Mouse (Mus musculus) T-helper 2 cell (primary cell): ENCODE measurements around the gene Adgrg6.

Source experiments
- in situ Hi-C: fragments of 300-600 bp; cut with MboI, MseI; formaldehyde crosslinking; loops from one replicate; pipeline ENCODE4 v1.15.1; 2025; ENCODE audit warnings: high pct_unique_total_duplicates

Adgrg6 gene

GRCm38 (mm10) chr10:14544941-14545717 lies at the start of gene Adgrg6:
Gene Adgrg6 (minus strand): TSS chr10:14545659.
- in situ Hi-C loops: no loop called here

- in situ Hi-C loops: no loop called here
Observed at GRCm38 (mm10) chr10:14592215-14592614, 46.8 kb upstream of the Adgrg6 start.

DNA sequence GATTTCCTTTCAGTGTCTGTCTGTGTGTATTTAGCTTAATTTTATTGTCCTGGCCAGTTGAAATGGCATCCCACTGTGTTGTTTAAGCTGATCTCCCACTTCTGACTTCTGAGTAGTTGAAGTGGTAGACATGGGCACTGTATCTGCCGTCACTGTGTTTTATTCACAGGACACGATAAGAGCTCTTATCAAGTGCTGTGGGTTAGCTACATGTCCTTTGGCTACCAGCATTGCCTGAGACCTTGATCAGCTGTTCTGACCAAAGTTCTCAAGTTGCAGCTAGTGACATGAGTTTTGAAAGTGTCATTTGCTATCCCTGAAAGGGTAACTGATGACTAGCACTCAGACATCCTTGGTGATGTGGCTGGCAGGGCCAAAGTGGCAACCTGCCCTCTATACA lies 45.4 kb upstream of the Adgrg6 start:
- in situ Hi-C loops: no loop called here

GRCm38 (mm10) chr10:14589667-14590066 lies 44.2 kb upstream of the Adgrg6 start:
- in situ Hi-C loops: no loop called here

- in situ Hi-C loops: no loop called here
Observed at GRCm38 (mm10) chr10:14583496-14583895, 38.0 kb upstream of the Adgrg6 start.

GRCm38 (mm10) chr10:14574255-14574654 lies 28.8 kb upstream of the Adgrg6 start:
- in situ Hi-C loops: no loop called here

GRCm38 (mm10) chr10:14571143-14571542 lies 25.7 kb upstream of the Adgrg6 start:
- in situ Hi-C loops: no loop called here

DNA sequence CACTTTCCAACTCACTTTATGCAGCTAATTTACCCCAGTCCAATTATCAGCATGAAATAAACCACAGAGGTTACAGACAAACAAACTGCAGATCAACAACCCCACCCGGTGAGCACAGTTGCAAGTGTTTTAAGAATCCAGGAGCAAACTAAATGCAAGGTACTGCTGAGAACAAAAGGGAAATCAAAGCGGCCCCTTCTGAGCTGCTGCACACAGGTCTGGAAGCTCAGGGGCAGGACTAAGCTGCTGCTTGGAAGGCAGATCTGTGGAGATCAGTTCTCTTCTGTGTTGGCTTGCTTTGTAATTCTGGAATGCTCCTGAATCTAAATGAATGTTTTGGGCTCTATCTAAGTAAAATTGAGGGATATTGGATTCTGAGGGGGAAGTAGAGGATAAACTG lies 25.2 kb upstream of the Adgrg6 start:
- in situ Hi-C loops: no loop called here

- in situ Hi-C loops: no loop called here
Observed at GRCm38 (mm10) chr10:14546111-14546551, 672 bp upstream of the Adgrg6 start.

- in situ Hi-C loops: no loop called here
Observed at GRCm38 (mm10) chr10:14544608-14544940, 885 bp downstream of the Adgrg6 start.

DNA sequence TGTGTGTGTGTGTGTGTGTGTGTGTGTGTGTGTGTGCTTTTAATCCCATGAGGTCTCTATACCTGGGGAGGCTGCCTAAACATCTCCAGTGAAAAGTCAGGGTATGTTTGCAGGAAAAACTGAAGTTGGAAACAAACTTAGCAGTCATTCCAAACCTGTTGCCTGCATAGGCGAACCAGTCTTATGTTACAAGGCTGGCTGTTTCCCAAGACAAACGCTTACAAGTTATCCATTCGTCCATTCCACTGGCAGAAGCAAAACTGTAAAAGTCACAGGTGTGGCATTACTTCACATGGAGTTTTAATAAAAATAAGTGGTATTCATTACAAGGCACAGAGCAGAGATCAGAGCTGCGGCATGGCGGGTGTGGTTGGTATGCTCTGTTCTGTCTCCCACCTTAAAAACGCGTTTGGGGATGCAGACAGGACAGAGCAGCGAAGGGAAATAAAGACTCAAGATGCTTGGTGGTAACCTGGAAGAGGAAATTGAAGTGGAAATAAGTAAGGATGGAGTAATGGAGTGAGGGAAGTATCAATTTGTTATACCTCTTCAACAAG lies 1.9 kb downstream of the Adgrg6 start:
- in situ Hi-C loops: no loop called here

DNA sequence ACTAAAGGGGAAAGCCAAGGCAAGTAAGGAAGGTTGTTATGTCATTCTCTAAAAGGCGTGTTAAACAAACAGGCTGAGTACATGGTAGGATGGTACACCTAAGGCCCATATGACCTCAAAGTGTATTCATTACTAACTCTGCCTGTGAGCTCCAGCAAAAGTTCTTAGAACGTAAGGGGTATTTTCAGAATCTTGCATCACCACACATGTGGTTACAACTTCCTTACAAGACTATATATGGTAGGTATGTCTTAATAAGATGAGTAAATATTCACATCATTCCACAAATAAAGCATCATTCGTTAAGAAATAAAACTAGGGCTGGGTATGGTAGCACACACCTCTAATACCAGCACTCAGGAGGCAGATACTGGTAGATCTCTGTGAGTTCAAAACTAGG lies 8.4 kb downstream of the Adgrg6 start:
- in situ Hi-C loops: no loop called here

DNA sequence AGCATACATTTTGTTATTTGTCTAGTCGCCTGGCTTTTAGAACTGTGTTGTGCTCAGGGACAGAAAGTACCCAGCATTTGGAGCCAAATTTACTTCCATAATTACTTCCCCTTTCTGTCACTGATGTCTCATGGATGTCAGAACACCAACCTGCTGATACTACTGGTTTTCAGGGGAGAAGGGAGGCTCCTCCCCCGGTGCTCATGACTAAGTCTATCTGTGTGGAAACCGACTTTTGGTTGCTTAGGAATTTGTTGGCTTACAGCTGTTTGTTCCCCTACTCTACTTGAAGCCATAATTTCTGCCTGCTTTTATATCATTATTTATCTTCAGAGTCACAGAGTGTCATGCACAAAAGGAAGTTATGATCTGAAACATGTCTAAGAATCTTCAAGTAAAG lies 14.4 kb downstream of the Adgrg6 start:
- in situ Hi-C loops: no loop called here

- in situ Hi-C loops: no loop called here
Observed at GRCm38 (mm10) chr10:14530670-14531069, 14.8 kb downstream of the Adgrg6 start.

- in situ Hi-C loops: no loop called here
Observed at GRCm38 (mm10) chr10:14527765-14528164, 17.7 kb downstream of the Adgrg6 start.

DNA sequence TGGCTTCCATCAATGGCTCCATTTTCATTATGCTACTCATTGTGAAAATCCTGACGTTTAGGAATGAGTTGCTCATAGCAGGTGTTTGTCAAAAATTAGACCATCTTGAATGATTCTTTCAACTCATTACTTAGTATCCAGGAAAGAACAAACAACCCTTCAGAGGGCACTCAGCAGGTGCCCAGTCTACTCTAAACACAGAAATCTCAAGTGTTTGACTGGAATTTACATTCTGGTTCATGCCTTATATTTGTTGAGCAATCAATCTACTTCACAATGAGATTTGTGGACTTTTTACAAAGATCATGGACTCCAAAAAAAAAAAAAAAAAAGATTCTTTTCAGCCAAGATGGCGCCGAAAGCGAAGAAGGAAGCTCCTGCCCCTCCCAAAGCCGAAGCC lies 22.7 kb downstream of the Adgrg6 start:
- in situ Hi-C loops: no loop called here

DNA sequence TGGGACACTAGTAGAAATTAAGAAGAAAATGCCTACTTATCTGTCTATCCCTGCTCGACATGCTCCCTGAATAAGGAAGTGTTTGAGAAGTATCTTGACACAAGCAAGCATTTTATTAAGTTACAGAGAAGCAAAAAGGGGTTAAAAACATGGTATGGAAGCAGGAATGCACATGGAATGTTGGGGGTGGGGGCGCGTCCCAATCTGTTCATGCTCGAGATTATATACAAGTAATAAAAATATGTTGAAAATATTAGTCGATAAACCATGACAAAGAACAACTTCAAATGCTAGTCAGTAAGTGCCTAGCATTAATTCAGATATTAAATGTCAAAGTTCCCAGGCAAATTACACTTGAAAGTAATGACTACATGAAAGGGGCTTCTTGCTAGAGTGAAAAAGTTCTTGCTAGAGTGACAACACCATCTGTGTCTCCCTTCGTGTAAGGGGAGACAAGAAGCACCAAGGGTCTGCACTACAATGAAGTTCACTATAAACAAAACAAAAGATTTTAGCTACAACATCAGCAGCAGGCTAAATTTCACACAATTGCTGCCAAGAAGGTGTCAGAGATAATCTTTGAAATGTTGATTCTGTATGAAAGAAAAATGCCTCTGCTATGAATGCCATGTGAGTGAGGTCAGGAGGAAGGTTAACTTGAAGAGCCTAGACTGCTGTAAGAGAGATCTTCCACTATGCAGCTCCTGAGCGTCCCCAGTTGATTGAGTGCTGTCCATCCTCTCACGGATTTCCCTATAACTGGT lies 24.4 kb downstream of the Adgrg6 start:
- in situ Hi-C loops: no loop called here

DNA sequence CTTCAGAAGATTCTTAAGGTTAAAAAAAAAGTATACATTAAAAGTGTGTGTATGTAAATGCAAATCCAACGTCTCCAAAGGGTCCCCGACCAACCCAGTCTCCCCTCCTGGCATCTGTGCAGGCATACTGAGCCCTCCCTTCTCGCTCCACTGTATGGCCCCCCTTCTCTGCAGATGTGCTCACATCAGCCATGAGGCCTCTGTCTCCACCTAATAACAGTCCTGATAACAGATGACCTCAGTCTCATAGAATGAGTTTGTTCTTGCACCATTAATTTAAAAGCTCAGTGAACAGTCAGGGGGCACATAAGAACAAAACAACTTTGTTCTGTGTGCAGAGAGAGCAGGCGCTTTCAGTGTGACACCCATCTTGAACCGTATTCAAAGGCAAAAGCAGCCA lies 27.6 kb downstream of the Adgrg6 start:
- in situ Hi-C loops: no loop called here

GRCm38 (mm10) chr10:14511904-14512663 lies 33.4 kb downstream of the Adgrg6 start:
- in situ Hi-C loops: no loop called here

DNA sequence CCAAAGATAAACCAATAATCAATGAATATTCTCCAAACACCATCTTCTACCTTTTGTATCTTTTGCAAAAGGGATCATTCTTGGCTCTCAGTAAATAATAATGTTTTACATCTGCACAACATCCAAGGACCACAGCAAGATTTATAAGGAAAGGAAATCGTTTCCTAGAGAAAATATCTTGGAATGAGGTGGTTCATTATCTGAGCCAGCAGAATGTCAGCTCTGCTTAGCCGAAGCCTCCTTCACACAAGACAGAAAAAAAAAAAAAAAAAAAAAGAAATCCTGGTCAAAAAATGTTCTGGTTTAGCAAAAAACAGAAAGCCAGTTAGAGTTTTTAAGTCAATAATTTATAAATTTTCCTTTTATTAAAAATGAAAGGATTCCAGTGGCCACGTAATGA lies 34.3 kb downstream of the Adgrg6 start:
- in situ Hi-C loops: no loop called here

- in situ Hi-C loops: no loop called here
Observed at GRCm38 (mm10) chr10:14495658-14496057, 49.8 kb downstream of the Adgrg6 start.

DNA sequence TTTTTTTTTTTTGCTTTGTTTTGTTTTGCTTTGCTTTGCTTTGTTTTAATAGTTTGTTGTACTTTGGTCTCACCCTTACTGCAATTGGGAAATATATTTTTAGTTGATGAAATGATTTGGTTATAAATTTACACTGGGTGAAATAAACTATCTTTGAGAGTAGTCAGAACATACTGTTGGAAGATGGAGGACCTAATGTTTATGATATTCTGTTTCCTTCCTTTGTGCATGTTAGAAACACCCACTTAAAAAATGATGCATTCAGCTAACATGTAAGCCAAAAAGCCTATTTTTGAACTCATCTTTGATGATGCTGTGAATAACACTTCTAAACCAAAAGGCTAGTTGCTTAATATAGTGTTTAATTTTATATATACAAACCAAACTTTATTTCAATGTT lies 50.3 kb downstream of the Adgrg6 start:
- in situ Hi-C loops: no loop called here
